Mouse (Mus musculus): ENCODE measurements around the gene Cpxm2. TPM values are rescaled to one million over a fixed set of nuclear protein-coding genes. Genes with fewer than 3 reads are reported as not detected.

Gene Cpxm2
- total and polyA plus RNA-seq, 2 experiments from 2014 or later = 0.37 to 1.5 TPM

DNA sequence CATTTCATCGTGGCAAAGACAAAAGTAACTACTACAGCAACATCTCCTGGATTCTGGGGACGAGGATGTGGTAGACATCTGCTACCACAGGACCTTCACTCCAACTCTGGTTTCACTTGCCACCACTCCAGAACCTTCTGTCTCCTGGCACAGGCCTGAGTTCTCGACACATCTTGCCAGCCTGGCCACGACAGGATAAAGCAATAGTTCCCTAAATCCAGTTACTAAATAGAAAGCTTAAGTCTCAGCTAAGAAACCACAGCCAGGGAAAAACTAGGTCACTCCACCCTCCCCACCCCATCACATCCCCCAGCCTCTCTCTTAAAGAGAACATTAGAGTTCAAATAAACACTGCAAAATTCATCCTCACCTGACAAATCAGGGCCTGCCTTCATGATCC, 66.4 kb downstream of the Cpxm2 start:
- Histone ChIP-seq H3K4me3 (ENCODE audit: low read depth, low read length) (no peak overlapping the region), H3K4me2 (ENCODE audit: low read depth, low read length) (no peak overlapping the region), H3K36me3 (replicated peaks; ENCODE audit: control insufficient read depth, insufficient read depth, low read length) (no peaks in the 10 kb centered on the region), H3K9ac (replicated peaks; ENCODE audit: low read depth, low read length) (no peak overlapping the region), H3K9me3 (replicated peaks; ENCODE audit: control insufficient read depth, low read length) (no peaks in the 10 kb centered on the region), H3K27me3 (ENCODE audit: control insufficient read depth, insufficient read depth, low read length) (no peaks in the 10 kb centered on the region), H3K27ac (ENCODE audit: low read depth) (no peak overlapping the region), H3K4me1 (ENCODE audit: control insufficient read depth, insufficient read depth) (no peaks in the 10 kb centered on the region)
- no peak for ATAC-seq (ENCODE audit: insufficient read depth, low read depth)
- 58% methylated on average over 4 of the region's 4 CpGs for WGBS
- DNase-seq (ENCODE audit: low spot score) = no peak
- no peak for TF ChIP-seq CTCF (IDR thresholded peaks at IDR 0.05; ENCODE audit: low read depth)
- TF ChIP-seq EP300 (IDR thresholded peaks at IDR 0.05; ENCODE audit: low read depth) = no peak

DNA sequence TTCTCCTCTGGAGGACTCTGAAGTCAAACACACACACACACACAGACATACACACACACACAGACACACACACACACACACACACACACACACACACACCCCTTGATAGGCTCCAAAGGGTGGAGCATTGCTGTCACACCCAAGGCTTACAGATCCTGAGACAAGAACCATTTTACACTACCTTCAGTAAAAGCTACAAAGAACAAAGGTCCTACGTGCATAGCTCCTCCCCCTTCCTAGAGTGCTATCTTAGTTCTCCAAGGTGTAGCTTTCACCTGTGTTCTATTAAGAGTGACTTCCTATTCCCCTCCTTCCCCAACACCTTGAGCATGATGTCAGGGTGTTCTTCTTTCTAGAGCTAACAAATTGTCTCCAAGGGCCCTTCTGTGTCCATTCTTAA, 78.7 kb downstream of the Cpxm2 start:
- ATAC-seq (ENCODE audit: insufficient read depth, low read depth) = no peak
- Histone ChIP-seq H3K9me3 (replicated peaks; ENCODE audit: control insufficient read depth, low read length) (no peaks in the 10 kb centered on the region), H3K4me1 (ENCODE audit: control insufficient read depth, insufficient read depth) (no peaks in the 10 kb centered on the region), H3K36me3 (replicated peaks; ENCODE audit: control insufficient read depth, insufficient read depth, low read length) (no peaks in the 10 kb centered on the region), H3K4me3 (ENCODE audit: low read depth, low read length) (no peak overlapping the region), H3K9ac (replicated peaks; ENCODE audit: low read depth, low read length) (no peak overlapping the region), H3K4me2 (ENCODE audit: low read depth, low read length) (no peak overlapping the region), H3K27ac (ENCODE audit: low read depth) (no peak overlapping the region), H3K27me3 (ENCODE audit: control insufficient read depth, insufficient read depth, low read length) (no peaks in the 10 kb centered on the region)
- no peak for TF ChIP-seq EP300 (IDR thresholded peaks at IDR 0.05; ENCODE audit: low read depth)
- 59% methylated on average over 1 of the region's 1 CpGs for WGBS
- no peak for DNase-seq (ENCODE audit: low spot score)

DNA sequence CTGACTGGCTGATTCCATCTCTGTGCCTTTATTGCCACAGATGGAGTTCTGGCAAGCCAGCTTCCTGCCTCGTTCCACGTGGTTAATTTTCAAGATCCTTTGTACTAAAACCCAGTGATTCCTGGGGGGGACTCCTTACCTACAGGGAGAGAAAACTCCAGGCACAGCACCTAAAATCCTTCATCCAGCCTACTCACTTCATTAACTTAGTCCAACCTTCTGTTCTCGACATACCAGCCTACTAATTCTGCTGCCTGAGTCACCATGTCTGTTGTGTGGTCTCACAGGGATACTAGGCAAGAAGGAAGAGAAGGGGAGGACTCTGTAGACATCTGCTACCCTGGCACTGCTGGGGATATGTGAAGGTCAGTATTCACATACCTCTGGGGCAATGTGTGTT, 80.0 kb downstream of the Cpxm2 start:
- Histone ChIP-seq H3K27me3 (ENCODE audit: control insufficient read depth, insufficient read depth, low read length) (no peaks in the 10 kb centered on the region), H3K27ac (ENCODE audit: low read depth) (no peak overlapping the region), H3K4me3 (ENCODE audit: low read depth, low read length) (no peak overlapping the region), H3K4me2 (ENCODE audit: low read depth, low read length) (no peak overlapping the region), H3K9ac (replicated peaks; ENCODE audit: low read depth, low read length) (no peak overlapping the region), H3K9me3 (replicated peaks; ENCODE audit: control insufficient read depth, low read length) (no peaks in the 10 kb centered on the region), H3K36me3 (replicated peaks; ENCODE audit: control insufficient read depth, insufficient read depth, low read length) (no peaks in the 10 kb centered on the region), H3K4me1 (ENCODE audit: control insufficient read depth, insufficient read depth) (no peaks in the 10 kb centered on the region)
- DNase-seq (ENCODE audit: low spot score) = no peak
- no peak for ATAC-seq (ENCODE audit: insufficient read depth, low read depth)
- TF ChIP-seq EP300 (IDR thresholded peaks at IDR 0.05; ENCODE audit: low read depth) (no peak), CTCF (IDR thresholded peaks at IDR 0.05; ENCODE audit: low read depth) (no peak)
- WGBS = 73% methylated on average over 3 of the region's 3 CpGs

DNA sequence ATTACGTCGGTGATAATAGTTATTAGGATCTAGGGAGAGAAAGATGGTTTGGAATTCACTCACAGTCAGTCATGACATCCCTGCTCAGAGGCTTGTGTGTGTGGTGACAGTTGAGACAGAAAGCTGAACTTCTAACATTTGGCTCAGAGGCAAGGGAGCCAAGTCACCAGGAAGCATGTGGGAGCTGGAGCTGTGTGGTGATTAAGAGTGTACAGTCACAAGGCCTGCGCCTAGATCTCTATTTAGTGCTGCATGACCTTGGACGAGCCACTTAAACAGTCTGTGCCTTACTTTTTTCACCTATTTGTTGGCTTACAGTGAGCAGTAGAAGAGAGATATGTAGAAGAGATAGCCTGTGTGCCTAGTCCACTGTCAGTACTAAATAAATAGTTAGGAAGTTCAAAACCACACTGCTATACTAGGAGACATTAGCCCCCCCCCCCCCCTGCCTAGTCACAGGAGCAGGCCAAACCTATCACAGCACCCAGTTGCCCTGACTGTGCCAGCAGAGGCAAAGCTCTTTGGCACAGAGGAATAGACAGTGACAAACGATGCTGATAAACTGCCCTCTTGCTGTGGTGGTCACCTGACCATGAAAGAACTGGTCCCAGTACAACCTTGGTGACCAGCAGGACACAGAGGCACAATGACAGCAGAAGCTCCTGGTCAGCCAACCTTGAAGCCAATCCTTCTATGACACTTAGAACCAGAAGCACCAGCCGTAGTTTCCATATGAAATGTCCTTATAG, 83.5 kb downstream of the Cpxm2 start:
- DNase-seq (ENCODE audit: low spot score) = no peak
- H3K4me3 ChIP-seq (ENCODE audit: low read depth, low read length) = no peak overlapping the region
- no peak overlapping the region for H3K9ac ChIP-seq (replicated peaks; ENCODE audit: low read depth, low read length)
- no peaks in the 10 kb centered on the region for H3K27me3 ChIP-seq (ENCODE audit: control insufficient read depth, insufficient read depth, low read length)
- no peak overlapping the region for H3K27ac ChIP-seq (ENCODE audit: low read depth)
- no peaks in the 10 kb centered on the region for H3K9me3 ChIP-seq (replicated peaks; ENCODE audit: control insufficient read depth, low read length)
- H3K36me3 ChIP-seq (replicated peaks; ENCODE audit: control insufficient read depth, insufficient read depth, low read length) = no peaks in the 10 kb centered on the region
- no peaks in the 10 kb centered on the region for H3K4me1 ChIP-seq (ENCODE audit: control insufficient read depth, insufficient read depth)
- no peak for ATAC-seq (ENCODE audit: insufficient read depth, low read depth)
- H3K4me2 ChIP-seq (ENCODE audit: low read depth, low read length) = no peak overlapping the region
- no peak for TF ChIP-seq EP300 (IDR thresholded peaks at IDR 0.05; ENCODE audit: low read depth)
- TF ChIP-seq CTCF (IDR thresholded peaks at IDR 0.05; ENCODE audit: low read depth) = no peak
- 72% methylated on average over 6 of the region's 6 CpGs for WGBS

DNA sequence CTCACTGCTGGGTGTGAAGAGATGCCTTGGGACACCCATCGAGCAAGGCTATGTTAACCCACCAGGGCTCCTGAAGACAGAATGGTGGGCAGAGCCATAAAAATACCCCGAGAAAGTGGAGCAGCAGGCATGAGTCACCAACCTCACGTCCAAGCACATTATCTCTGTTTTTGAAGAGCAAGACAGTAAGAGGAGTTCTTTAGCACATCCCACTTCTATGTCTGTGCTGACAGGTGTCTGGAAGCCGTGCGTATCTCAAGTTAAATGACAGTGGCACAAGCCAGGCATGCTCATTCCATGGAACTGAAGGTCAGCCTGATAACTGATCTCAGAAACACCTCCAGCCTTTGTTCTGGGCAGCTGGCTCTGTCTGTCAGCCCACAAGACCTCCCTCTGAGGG, 86.6 kb downstream of the Cpxm2 start:
- 28% methylated on average over 5 of the region's 5 CpGs for WGBS
- Histone ChIP-seq H3K27me3 (ENCODE audit: control insufficient read depth, insufficient read depth, low read length) (no peaks in the 10 kb centered on the region), H3K9ac (replicated peaks; ENCODE audit: low read depth, low read length) (no peak overlapping the region), H3K9me3 (replicated peaks; ENCODE audit: control insufficient read depth, low read length) (no peaks in the 10 kb centered on the region), H3K36me3 (replicated peaks; ENCODE audit: control insufficient read depth, insufficient read depth, low read length) (no peaks in the 10 kb centered on the region), H3K27ac (ENCODE audit: low read depth) (no peak overlapping the region), H3K4me1 (ENCODE audit: control insufficient read depth, insufficient read depth) (no peaks in the 10 kb centered on the region), H3K4me2 (ENCODE audit: low read depth, low read length) (no peak overlapping the region), H3K4me3 (ENCODE audit: low read depth, low read length) (no peak overlapping the region)
- DNase-seq (ENCODE audit: low spot score) = no peak
- TF ChIP-seq EP300 (IDR thresholded peaks at IDR 0.05; ENCODE audit: low read depth) = no peak
- no peak for TF ChIP-seq CTCF (IDR thresholded peaks at IDR 0.05; ENCODE audit: low read depth)
- ATAC-seq (ENCODE audit: insufficient read depth, low read depth) = no peak

DNA sequence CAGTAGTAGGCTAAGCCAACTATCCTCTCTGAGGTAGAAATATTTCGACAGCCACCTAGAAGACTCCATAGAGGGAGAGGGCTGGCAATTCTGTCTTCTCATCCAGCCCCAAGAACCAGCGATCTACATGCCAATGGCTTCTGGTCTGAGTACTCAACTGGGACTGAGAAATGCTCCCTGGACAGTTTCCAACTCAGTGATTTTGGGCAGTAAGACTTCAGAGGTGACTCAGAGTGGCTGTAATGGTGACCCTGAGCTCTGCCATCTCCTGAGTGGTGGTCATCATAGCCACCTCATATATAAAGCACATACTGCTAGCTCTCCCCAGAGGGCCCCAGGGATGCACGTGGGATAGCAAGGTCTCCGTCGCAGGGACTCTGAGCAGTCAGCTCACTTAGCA, 87.0 kb downstream of the Cpxm2 start:
- H3K9me3 ChIP-seq (replicated peaks; ENCODE audit: control insufficient read depth, low read length) = no peaks in the 10 kb centered on the region
- H3K4me1 ChIP-seq (ENCODE audit: control insufficient read depth, insufficient read depth) = no peaks in the 10 kb centered on the region
- H3K9ac ChIP-seq (replicated peaks; ENCODE audit: low read depth, low read length) = no peak overlapping the region
- WGBS = 66% methylated on average over 5 of the region's 5 CpGs
- H3K4me3 ChIP-seq (ENCODE audit: low read depth, low read length) = no peak overlapping the region
- H3K36me3 ChIP-seq (replicated peaks; ENCODE audit: control insufficient read depth, insufficient read depth, low read length) = no peaks in the 10 kb centered on the region
- H3K4me2 ChIP-seq (ENCODE audit: low read depth, low read length) = no peak overlapping the region
- TF ChIP-seq CTCF (IDR thresholded peaks at IDR 0.05; ENCODE audit: low read depth) (no peak), EP300 (IDR thresholded peaks at IDR 0.05; ENCODE audit: low read depth) (no peak)
- DNase-seq (ENCODE audit: low spot score) = no peak
- H3K27ac ChIP-seq (ENCODE audit: low read depth) = no peak overlapping the region
- no peak for ATAC-seq (ENCODE audit: insufficient read depth, low read depth)
- no peaks in the 10 kb centered on the region for H3K27me3 ChIP-seq (ENCODE audit: control insufficient read depth, insufficient read depth, low read length)

Data from heart, postnatal 0 days (tissue).